Mouse (Mus musculus): ENCODE results near the gene Fcho2. TPM values are rescaled to one million over a fixed set of nuclear protein-coding genes. Genes with fewer than 3 reads are reported as not detected.
"Not testable (repeated sequence)": the region's sequence is repeated elsewhere in the genome, so short reads cannot be mapped to it uniquely, and the experiment has no call there.

Fcho2 gene
- polyA plus RNA-seq (2012; ENCODE audit: insufficient read depth, insufficient read length, missing spikeins): 147 and 157 TPM in 2 replicates

DNA sequence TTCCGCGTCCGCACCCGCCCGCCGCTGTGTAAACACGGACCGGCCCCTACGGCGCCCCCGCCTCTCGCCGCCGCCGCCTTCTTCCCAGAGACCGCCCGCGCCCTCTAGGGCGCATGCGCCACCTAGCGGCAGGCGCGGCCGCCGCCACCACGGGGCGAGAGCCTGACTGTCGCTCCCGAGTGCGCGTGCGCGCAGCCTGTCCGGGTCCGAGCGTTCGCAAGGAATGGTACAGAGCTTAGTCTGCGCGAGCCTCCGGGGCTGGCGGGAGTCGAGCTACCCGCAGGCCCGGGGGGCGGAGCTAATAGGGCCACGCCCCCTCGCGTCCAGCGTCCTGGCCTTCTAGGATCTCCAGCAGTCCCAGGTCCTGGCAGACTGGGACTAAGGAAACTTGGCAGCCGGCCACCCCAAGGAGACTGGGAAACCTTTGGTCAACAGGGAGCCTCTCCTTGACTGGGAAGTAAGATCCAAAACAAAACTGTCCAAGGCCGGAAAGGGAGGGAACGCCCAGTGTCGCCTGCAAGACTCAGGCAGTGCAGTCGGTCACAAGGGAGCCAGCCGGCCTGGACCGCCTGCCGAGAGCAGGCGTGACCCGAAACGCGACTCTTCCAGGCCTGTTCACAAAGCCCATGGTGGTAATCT is at the start of gene Fcho2:
TSS of gene Fcho2 (minus strand) at position 303 of the 639 bp plus-strand sequence.
- TF ChIP-seq POLR2A (IDR thresholded peaks at IDR 0.05; ENCODE audit: borderline replicate concordance, low read depth, low read length): no peak
- Histone ChIP-seq H3K4me3 (ENCODE audit: insufficient read depth, low read length) (peak within 1 kb of the TSS; percentile 94), H3K4me1 (ENCODE audit: control insufficient read depth, insufficient read depth, low read length) (peaks cover 39% of the 10 kb centered on the region), H3K27ac (ENCODE audit: insufficient read depth, low read depth, low read length) (peak within 1 kb of the TSS; percentile 96)

GRCm38 (mm10) chr13:98855291-98855690 is 40.0 kb upstream of the Fcho2 start:
- H3K4me1 ChIP-seq (ENCODE audit: control insufficient read depth, insufficient read depth, low read length): no peaks in the 10 kb centered on the region
- H3K27ac ChIP-seq (ENCODE audit: insufficient read depth, low read depth, low read length): no peak overlapping the region
- no peak for TF ChIP-seq CTCF (IDR thresholded peaks at IDR 0.05; ENCODE audit: low read depth, low read length)
- TF ChIP-seq POLR2A (IDR thresholded peaks at IDR 0.05; ENCODE audit: borderline replicate concordance, low read depth, low read length): no peak
- no peak overlapping the region for H3K4me3 ChIP-seq (ENCODE audit: insufficient read depth, low read length)

GRCm38 (mm10) chr13:98845794-98846193 is 30.5 kb upstream of the Fcho2 start:
- Histone ChIP-seq H3K27ac (ENCODE audit: insufficient read depth, low read depth, low read length) (no peak overlapping the region), H3K4me1 (ENCODE audit: control insufficient read depth, insufficient read depth, low read length) (no peaks in the 10 kb centered on the region), H3K4me3 (ENCODE audit: insufficient read depth, low read length) (no peak overlapping the region)
- no peak for TF ChIP-seq CTCF (IDR thresholded peaks at IDR 0.05; ENCODE audit: low read depth, low read length)
- no peak for TF ChIP-seq POLR2A (IDR thresholded peaks at IDR 0.05; ENCODE audit: borderline replicate concordance, low read depth, low read length)

- TF ChIP-seq CTCF (IDR thresholded peaks at IDR 0.05; ENCODE audit: low read depth, low read length) (no peak), POLR2A (IDR thresholded peaks at IDR 0.05; ENCODE audit: borderline replicate concordance, low read depth, low read length) (no peak)
- Histone ChIP-seq H3K27ac (ENCODE audit: insufficient read depth, low read depth, low read length) (no peak overlapping the region), H3K4me1 (ENCODE audit: control insufficient read depth, insufficient read depth, low read length) (peaks cover 23% of the 10 kb centered on the region)
These were observed 21.3 kb upstream of the Fcho2 start for GRCm38 (mm10) chr13:98836423-98837088.

GRCm38 (mm10) chr13:98835740-98836139 is 20.5 kb upstream of the Fcho2 start:
- TF ChIP-seq POLR2A (IDR thresholded peaks at IDR 0.05; ENCODE audit: borderline replicate concordance, low read depth, low read length) (no peak), CTCF (IDR thresholded peaks at IDR 0.05; ENCODE audit: low read depth, low read length) (no peak)

More at GRCm38 (mm10) chr13:98836423-98837088, 21.3 kb upstream of the Fcho2 start:
- no peak overlapping the region for H3K4me3 ChIP-seq (ENCODE audit: insufficient read depth, low read length)

GRCm38 (mm10) chr13:98834723-98835122 is 19.5 kb upstream of the Fcho2 start:
- TF ChIP-seq CTCF (IDR thresholded peaks at IDR 0.05; ENCODE audit: low read depth, low read length) (no peak), POLR2A (IDR thresholded peaks at IDR 0.05; ENCODE audit: borderline replicate concordance, low read depth, low read length) (no peak)
- H3K4me3 ChIP-seq (ENCODE audit: insufficient read depth, low read length): no peak overlapping the region
- H3K27ac ChIP-seq (ENCODE audit: insufficient read depth, low read depth, low read length): peak overlapping the region; percentile 16; the same call in 1 of the 2 replicates
- peaks cover 31% of the 10 kb centered on the region for H3K4me1 ChIP-seq (ENCODE audit: control insufficient read depth, insufficient read depth, low read length)

More at GRCm38 (mm10) chr13:98835740-98836139, 20.5 kb upstream of the Fcho2 start:
- Histone ChIP-seq H3K4me1 (ENCODE audit: control insufficient read depth, insufficient read depth, low read length) (peaks cover 31% of the 10 kb centered on the region), H3K4me3 (ENCODE audit: insufficient read depth, low read length) (no peak overlapping the region), H3K27ac (ENCODE audit: insufficient read depth, low read depth, low read length) (no peak overlapping the region)

- Histone ChIP-seq H3K4me1 (ENCODE audit: control insufficient read depth, insufficient read depth, low read length) (peaks cover 31% of the 10 kb centered on the region), H3K27ac (ENCODE audit: insufficient read depth, low read depth, low read length) (peak overlapping the region; percentile 16; the same call in 1 of the 2 replicates), H3K4me3 (ENCODE audit: insufficient read depth, low read length) (no peak overlapping the region)
- TF ChIP-seq CTCF (IDR thresholded peaks at IDR 0.05; ENCODE audit: low read depth, low read length) (no peak), POLR2A (IDR thresholded peaks at IDR 0.05; ENCODE audit: borderline replicate concordance, low read depth, low read length) (no peak)
These were observed 18.9 kb upstream of the Fcho2 start for GRCm38 (mm10) chr13:98834199-98834598.

DNA sequence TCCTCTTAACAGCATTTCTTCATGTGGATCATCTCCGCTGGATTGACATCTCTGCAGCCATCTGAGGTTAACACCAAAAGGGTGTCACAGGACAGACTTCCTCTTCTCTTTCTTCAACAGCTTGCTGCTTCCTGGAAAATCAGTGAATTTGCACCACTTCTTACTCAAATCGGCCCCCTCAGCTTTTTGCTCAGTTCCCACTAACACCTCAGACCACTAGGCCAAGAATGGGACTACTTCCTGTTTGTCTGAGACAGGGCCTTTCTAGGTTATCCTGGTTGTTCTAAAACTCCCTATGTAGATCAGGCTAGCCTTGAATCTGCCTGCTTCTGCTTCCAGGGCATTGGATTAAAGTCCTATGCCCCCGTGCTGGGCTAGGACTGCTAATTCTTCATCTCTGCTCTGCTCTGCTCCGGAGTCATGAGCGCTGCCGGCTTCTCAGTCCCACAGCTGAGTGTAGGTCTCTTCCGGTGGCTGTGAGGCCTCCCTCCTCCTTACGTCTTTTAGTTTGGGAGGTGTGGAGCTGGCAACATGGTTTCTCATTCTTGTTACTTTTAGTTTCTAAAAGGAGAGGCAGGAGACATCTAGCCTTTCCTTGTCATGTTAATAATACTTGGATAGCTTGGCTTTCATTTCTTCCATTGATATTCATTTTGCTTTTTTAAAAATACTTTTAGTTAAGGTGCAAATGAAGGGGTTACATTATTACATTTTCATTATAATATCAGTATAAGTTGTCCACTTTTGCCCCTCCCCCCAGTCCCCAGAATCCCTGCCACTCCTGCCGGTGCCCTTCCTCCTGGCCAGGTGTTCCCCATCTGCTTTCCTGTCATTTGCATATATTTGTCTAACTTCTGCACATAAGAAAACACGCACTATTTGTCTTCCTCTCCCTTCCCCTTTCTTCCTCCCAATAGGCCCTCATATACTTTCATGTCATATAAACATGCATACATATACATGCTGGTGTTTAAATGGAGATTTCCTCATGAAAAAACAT is 17.5 kb upstream of the Fcho2 start:
- Histone ChIP-seq H3K4me3 (ENCODE audit: insufficient read depth, low read length) (no peak overlapping the region), H3K27ac (ENCODE audit: insufficient read depth, low read depth, low read length) (peak overlapping the region; percentile 79), H3K4me1 (ENCODE audit: control insufficient read depth, insufficient read depth, low read length) (peaks cover 31% of the 10 kb centered on the region)
- TF ChIP-seq POLR2A (IDR thresholded peaks at IDR 0.05; ENCODE audit: borderline replicate concordance, low read depth, low read length): no peak
- TF ChIP-seq CTCF (IDR thresholded peaks at IDR 0.05; ENCODE audit: low read depth, low read length): no peak

GRCm38 (mm10) chr13:98829026-98829425 is 13.8 kb upstream of the Fcho2 start:
- peaks cover 25% of the 10 kb centered on the region for H3K4me1 ChIP-seq (ENCODE audit: control insufficient read depth, insufficient read depth, low read length)
- not testable (repeated sequence) for H3K27ac ChIP-seq (ENCODE audit: insufficient read depth, low read depth, low read length); H3K4me3 ChIP-seq (ENCODE audit: insufficient read depth, low read length)

All from bone marrow macrophage, adult 2 months (primary cell).